Comparison of ENCODE assay signal across 7 mouse cellular contexts in the genomic region with DNA sequence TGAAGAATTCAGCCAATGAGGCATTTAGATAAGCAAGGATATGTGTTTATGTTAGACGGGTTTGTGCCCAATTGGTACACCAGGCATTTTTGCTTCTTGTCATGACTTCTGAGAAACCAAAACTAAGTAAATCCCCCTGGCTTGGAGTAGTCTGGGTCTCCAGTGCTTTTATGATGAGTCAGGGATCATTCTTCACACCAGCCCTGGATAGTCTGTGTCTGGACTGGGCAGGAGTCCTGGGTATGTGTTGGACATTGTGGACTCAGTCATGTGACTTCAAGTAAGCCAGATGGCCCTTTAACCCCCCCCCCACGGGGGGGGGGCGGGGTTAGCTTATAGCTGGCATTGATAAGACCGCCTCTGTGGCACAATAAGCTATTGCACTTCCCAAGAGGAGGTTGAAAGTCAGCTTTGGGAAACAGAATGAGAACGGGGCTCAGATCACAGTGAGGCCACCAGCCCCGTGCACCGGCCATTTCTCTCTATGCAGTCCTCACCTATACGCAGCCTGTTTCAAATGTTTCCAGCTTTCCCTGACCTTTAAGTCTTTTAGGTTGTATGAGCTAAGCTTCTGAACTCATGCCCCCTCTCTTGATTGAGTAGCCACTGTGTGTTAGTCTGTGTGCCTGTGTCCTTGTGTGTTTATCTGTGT.
DNase-seq lines count a peak whose midpoint lies in the region; ATAC-seq and TF ChIP-seq lines count a peak whose summit lies in the region.
"Not testable (repeated sequence)": the region's sequence is repeated elsewhere in the genome, so short reads cannot be mapped to it uniquely, and the experiment has no call there.

No protein-coding gene starts in this region.

- peak; percentile 63 for ATAC-seq in Patski
- peak; percentile 36 for ATAC-seq in heart, embryonic 12.5 days (ENCODE audit: insufficient number of reproducible peaks, low FRiP score)
- ATAC-seq in hindbrain, embryonic 14.5 days (ENCODE audit: low FRiP score) = peak; percentile 53; the same call in 1 of the 2 replicates
- ATAC-seq in kidney, embryonic 16.5 days (ENCODE audit: low FRiP score, low TSS enrichment) = 0 out of 2 replicates have a peak, but pooled peaks have one; percentile 49
- peak; percentile 21; the same call in 1 of the 2 replicates for ATAC-seq in limb, embryonic 15.5 days (ENCODE audit: insufficient number of reproducible peaks, low FRiP score, low TSS enrichment, low read depth)
- ATAC-seq in neural tube, embryonic 12.5 days (ENCODE audit: low FRiP score, low read depth) = peak; percentile 18

- H3K4me2 ChIP-seq in heart, embryonic 12.5 days; hindbrain, embryonic 14.5 days (replicated peaks); kidney, embryonic 16.5 days (replicated peaks; ENCODE audit: low read depth, low read length); limb, embryonic 15.5 days; neural tube, embryonic 12.5 days (replicated peaks): not testable (repeated sequence)

- WGBS in heart, embryonic 12.5 days = 61% methylated on average over 8 of the region's 8 CpGs
- 68% methylated on average over 8 of the region's 8 CpGs for WGBS in hindbrain, embryonic 14.5 days
- WGBS in kidney, embryonic 16.5 days = 71% methylated on average over 8 of the region's 8 CpGs
- 68% methylated on average over 8 of the region's 8 CpGs for WGBS in limb, embryonic 15.5 days
- 72% methylated on average over 8 of the region's 8 CpGs for WGBS in neural tube, embryonic 12.5 days

- not testable (repeated sequence) for H3K4me1 ChIP-seq in heart, embryonic 12.5 days (replicated peaks); hindbrain, embryonic 14.5 days (replicated peaks; ENCODE audit: control insufficient read depth, insufficient read depth, low read length); kidney, embryonic 16.5 days (ENCODE audit: insufficient read depth, low read length); limb, embryonic 15.5 days; neural tube, embryonic 12.5 days

- POLR2A ChIA-PET in Patski (lab: Charles Lee) = interaction anchor here (0.6 kb wide), 1 partner anchor 769 kb away, joined by 3 read pairs; no protein-coding TSS in a partner anchor

- H3K36me3 ChIP-seq in heart, embryonic 12.5 days; hindbrain, embryonic 14.5 days (replicated peaks; ENCODE audit: control insufficient read depth, insufficient read depth); kidney, embryonic 16.5 days (ENCODE audit: insufficient read depth, low read length); limb, embryonic 15.5 days; neural tube, embryonic 12.5 days: not testable (repeated sequence)

- not testable (repeated sequence) for H3K27me3 ChIP-seq in Patski; heart, embryonic 12.5 days (replicated peaks); hindbrain, embryonic 14.5 days (ENCODE audit: control insufficient read depth, insufficient read depth, low read length); kidney, embryonic 16.5 days (ENCODE audit: insufficient read depth, low read length); limb, embryonic 15.5 days; neural tube, embryonic 12.5 days (replicated peaks)

- H3K9ac ChIP-seq in heart, embryonic 12.5 days; hindbrain, embryonic 14.5 days; kidney, embryonic 16.5 days (replicated peaks; ENCODE audit: low read length); limb, embryonic 15.5 days; neural tube, embryonic 12.5 days: not testable (repeated sequence)

- not testable (repeated sequence) for H3K4me3 ChIP-seq in heart, embryonic 12.5 days; hindbrain, embryonic 14.5 days (replicated peaks; ENCODE audit: low read length); kidney, embryonic 16.5 days (ENCODE audit: low read length); limb, embryonic 15.5 days; neural tube, embryonic 12.5 days

- not testable (repeated sequence) for TF ChIP-seq CTCF in Patski (IDR thresholded peaks at IDR 0.05)

- peaks cover 23% of the 10 kb centered on the region for H3K9me3 ChIP-seq in heart, embryonic 12.5 days (replicated peaks)
- H3K9me3 ChIP-seq in hindbrain, embryonic 14.5 days (ENCODE audit: control insufficient read depth, low read length); kidney, embryonic 16.5 days (ENCODE audit: low read length); limb, embryonic 15.5 days: not testable (repeated sequence)
- H3K9me3 ChIP-seq in neural tube, embryonic 12.5 days = peaks cover 18% of the 10 kb centered on the region

- CTCF ChIA-PET in Patski (lab: Charles Lee) = not testable (repeated sequence)

- not testable (repeated sequence) for DNase-seq in Patski (ENCODE audit: low read depth, low spot score); hindbrain, embryonic 14.5 days (ENCODE audit: low spot score)
- peak; percentile 2 for DNase-seq in mesoderm, embryonic 11.5 days (ENCODE audit: low read depth, low spot score)

- not testable (repeated sequence) for H3K27ac ChIP-seq in heart, embryonic 12.5 days (ENCODE audit: poor library complexity, severe bottlenecking); hindbrain, embryonic 14.5 days; kidney, embryonic 16.5 days (ENCODE audit: low read length); limb, embryonic 15.5 days; neural tube, embryonic 12.5 days

- in situ Hi-C loops in Patski (cut with MboI; ENCODE audit: low pct_unique_long_range_greater_than_20kb) = not testable (repeated sequence)
